Mouse (Mus musculus) frontal cortex, postnatal 36 days (tissue): ENCODE results near the gene Pfdn6.
A peak's percentile ranks its signal among the peaks of the same experiment; 100 is the strongest.

Experiments
- DNase-seq, 2 experiments: peaks; one replicate each; pipeline ENCODE4 v3.0.0; 2022; ENCODE audit warnings: low spot score in 2 of 2

Gene Pfdn6

DNA sequence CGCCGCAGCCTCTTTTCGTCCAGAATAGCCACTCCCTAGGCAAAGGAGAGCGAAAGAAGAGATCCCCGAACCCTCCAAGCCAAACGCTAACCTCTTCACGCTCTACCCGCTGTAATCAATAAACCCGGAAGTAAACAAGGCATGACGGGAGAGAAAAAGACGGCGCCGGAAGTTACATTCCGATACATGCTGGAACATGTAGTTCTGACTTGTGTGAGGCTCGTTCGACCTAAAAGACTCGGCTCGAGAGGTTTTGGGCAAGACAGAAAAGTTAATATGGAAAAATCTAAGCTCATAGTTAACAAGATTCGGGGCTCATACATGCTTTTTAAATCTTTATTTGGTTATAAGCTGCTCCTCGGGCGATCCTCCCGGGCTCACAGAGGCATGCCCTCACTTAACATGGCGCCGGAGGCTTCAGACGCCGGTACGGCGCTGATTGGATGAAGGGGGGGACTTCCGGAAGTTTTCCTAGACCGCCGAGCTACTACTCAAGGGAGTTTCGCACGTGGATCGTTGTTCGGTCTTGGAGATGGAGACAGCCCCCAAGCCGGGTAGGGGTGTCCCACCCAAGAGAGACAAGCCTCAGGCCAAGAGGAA is at the start of gene Pfdn6, which contains the start of gene Wdr46:
Pfdn6 (minus strand) TSS at position 138 of the 600 bp plus-strand sequence.
Wdr46 (plus strand) TSS at position 455 of the 600 bp plus-strand sequence.
- peak; percentile 86 to 92 for DNase-seq

- DNase-seq = peak; percentile 47 to 48
These were observed 42.0 kb upstream of the Pfdn6 start for GRCm38 (mm10) chr17:33982136-33982535.

DNA sequence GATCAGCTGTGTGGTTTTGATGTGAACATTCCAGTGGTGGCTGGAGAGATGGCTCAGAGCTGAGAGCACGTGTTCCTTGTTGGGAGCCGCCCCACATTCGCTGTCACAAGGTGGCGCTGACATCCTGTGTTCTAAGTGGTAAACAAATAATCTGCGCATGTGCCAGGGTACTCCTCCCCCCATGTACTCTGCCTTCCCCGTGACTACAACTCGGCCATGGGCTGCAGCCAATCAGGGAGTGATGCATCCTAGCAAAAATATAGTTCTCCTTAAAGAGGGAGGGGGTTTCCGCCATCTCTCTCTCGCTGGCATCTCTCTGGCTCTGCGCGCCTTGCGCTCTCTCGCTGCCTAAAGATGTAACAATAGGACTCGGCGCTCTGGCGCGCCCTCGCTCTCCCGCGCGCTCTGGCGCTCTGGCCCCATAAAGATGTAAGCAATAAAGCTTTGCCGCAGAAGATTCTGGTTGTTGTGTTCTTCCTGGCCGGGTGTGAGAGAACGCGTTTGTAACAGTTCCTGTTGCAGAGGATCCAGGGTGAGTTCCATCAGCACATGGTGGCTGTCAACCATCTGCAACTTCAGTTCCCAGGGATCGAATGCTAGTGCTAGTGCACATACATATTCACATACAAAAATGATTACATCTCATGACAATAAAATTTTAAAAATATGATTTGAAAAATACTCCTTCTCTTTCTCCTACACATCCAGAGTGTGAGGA is 41.2 kb upstream of the Pfdn6 start:
- peak; percentile 80 to 91 for DNase-seq

- no peak for DNase-seq
These were observed 40.3 kb upstream of the Pfdn6 start for GRCm38 (mm10) chr17:33980181-33981035.

DNA sequence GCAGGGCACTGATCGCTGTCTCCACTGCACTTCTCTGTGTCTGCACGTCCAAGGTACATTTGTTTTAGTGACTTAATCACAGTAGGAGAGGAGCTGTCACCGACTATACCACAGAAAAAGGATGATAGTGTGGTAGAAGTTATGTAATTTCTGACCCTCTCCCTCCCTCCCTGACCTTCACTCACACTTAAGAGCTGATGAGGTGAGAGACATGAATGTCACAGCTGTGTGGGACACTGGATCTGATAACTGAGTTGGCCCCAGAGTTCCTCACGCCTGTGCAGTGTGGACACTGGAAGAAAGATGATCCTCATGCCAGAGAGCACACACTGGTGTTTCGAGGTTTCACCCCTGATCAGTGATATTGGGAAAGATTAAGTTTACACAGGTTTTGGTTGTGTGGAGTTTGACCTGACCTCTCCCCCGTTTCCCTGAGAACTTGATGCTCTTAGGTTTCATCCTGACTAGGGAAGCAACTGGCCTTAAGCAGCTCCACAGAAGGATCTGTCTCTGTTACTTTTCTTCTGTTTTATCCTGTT is 39.4 kb upstream of the Pfdn6 start:
- no peak for DNase-seq

DNA sequence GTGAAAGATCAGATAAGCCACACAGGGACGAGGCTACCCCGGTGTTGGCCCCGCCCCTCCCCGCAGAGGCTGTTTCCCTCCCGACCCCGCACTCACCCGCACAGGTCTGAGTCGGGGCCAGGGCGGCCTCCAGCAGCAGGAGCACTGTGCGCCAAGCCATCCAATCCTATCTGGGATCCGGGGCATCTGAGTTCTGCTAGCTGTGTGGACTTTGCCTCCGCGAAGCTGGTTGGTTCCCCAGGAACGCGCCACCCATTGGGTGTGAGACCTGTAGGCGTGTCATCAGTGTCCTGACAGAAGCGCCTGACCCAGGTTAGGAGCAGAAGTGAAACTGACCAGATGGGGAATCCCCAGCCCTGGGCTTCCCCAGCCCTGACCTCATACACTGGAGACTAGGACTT is 38.5 kb upstream of the Pfdn6 start:
- peak in 1 of 2 experiments; percentile 33 for DNase-seq

DNA sequence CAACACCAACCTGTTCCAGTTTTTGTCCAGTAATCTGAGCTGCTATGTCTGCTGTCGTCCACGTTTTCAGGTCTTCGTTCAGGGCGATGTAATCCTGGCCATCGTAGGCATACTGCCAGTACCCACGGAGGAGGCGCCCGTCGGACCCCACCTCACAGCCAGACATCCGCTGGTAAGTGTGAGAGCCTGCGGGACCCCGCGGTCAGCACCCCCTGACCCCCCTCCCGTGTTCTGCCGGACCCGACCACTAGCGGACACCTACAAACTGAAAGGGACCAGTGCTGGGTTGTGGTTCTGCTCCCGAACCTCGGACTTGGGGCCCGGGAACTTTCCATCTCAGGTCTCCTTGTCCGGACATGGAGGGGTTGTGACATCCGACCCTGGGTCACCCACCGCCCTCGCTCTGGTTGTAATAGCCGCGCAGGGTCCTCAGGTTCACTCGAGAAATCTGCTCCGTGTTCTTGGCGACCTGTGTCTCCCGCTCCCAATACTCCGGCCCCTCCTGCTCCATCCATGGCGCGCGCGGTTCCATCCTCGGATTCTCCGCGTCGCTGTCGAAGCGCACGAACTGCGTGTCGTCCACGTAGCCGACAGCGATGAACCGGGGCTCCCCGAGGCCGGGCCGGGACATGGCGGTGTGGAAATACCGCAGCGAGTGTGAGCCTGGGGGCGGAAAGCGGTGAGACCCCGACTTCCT is 37.9 kb upstream of the Pfdn6 start:
- no peak for DNase-seq

DNA sequence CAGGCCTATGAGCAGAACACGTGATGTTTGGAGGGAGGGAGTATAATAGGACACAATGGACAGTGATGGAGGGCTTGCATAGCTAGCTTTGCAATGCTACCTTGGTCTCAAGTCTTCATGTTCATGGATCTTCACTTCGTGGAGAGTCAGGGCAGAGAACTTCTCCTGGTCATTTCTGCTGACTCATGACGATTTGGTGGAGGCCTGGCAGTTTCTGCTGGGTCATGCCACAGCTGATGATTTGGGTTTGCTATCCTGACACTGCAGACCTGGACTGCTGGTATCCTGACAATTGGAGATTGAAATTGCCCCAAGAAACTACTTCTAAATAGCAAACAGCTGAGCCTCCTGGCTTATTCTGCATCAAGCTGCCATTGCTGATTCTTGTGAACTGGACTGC is 33.4 kb upstream of the Pfdn6 start:
- no peak for DNase-seq

DNA sequence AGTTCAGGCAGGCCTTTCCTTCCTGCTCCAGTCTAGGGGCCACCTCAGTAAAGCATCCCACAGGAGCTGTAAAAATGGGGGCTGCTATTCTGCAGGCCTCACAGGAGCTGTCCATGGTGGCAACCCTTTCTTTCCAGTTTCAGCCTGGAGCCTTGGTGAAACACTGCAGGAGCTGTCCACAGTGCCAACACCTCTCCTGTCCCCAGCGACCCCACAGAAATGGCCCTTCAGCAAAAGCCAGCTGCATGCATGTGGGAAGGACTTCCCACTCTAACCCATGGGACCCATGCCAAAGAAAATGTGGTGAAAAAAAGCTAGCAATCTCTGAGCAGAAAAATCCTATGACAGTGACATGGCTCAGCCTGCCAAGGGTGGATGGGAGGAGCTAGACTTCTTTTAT is 32.5 kb upstream of the Pfdn6 start:
- no peak for DNase-seq

DNA sequence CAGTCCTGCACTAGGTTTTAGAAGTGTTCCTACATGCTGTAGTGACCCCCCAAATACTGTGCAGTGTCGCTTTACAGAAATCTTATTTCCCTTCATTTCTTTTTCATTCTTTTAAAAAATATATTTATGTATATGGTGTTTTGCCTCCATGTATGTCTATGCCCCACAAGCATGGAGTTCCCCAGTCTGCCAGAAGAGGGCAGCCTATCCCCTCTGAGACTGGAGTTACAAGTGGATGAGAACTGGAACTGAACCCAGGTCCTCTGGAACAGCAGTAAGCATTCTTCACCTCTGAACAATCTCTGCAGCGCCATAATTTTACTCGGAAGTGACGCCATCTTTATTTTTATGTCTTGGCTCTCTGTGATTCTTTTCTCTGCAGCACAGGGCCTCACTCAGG is 29.3 kb upstream of the Pfdn6 start:
- no peak for DNase-seq

- DNase-seq = no peak
These were observed 28.8 kb upstream of the Pfdn6 start for GRCm38 (mm10) chr17:33968927-33969326.

DNA sequence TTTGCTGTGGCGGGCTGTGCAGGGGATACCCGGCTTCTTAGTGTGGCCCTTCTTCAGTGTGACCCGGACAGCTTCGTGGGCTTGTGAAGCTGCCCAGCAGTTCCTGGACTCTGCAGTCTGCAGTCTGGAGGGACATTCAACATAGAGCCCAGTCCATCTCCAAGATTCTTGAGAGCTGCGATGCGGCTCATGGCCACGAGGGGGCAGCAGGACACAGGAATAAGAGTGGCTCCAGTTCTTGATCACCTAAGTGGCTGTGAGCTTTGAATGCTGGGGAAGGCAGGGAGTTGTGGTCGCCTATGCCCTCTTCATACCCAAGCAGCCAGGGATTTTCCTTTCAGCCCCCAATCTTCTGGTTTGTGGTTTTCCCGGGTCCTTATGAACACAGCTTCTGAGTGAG is 28.3 kb upstream of the Pfdn6 start:
- peak; percentile 66 to 77 for DNase-seq

DNA sequence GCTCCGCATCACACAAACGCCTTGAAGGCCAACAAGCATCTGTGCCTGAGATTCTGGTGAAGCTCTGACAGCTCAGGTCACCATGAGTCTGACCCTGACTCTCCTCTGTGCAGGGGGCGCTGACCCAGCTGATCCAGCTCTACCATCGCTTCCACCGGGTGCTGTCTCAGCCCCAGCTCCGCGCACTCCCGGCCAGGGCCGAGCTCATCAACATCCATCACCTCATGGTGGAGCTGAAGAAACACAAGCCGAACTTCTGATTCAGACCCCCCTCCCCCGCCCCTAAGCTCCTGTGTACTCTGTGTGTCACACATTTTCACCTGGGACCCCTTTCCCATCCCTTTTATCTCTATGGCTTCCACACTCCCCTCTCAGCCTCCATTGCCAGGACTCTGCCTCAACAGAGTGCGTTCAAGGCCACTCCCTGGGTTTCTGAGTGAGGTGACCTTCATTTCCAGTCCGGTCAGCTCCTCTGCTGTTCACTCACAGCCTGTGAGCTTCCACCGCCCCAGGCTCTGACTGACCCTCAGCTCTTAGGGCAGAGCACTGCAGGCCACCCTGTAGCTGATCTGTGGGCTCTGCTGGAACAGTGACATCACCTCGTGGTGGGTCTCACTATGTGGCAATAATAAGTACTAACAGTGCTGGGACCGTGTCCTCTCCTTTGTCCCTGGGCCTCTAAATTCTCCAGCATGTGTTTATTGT is 25.9 kb upstream of the Pfdn6 start:
- DNase-seq = no peak

- no peak for DNase-seq
These were observed 25.1 kb upstream of the Pfdn6 start for GRCm38 (mm10) chr17:33965082-33965845.

GRCm38 (mm10) chr17:33962876-33963275 is 22.7 kb upstream of the Pfdn6 start:
- DNase-seq = no peak

DNA sequence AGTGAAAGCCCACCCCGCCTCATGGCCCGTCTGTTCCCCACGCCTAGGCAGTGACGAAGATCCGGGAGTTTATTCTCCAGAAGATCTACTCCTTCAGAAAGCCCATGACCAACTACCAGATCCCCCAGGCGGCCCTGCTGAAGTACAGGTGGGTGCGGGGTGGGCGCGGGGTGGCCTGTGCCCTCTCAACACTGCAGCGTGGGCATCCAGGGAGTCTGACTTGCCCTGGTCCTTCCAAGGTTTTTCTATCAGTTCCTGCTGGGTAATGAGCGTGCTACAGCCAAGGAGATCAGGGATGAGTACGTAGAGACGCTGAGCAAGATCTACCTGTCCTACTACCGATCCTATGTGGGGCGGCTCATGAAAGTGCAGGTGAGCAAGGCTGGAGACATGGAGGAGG is 19.8 kb upstream of the Pfdn6 start:
- DNase-seq = no peak

GRCm38 (mm10) chr17:33959135-33959534 is 19.0 kb upstream of the Pfdn6 start:
- DNase-seq = no peak

DNA sequence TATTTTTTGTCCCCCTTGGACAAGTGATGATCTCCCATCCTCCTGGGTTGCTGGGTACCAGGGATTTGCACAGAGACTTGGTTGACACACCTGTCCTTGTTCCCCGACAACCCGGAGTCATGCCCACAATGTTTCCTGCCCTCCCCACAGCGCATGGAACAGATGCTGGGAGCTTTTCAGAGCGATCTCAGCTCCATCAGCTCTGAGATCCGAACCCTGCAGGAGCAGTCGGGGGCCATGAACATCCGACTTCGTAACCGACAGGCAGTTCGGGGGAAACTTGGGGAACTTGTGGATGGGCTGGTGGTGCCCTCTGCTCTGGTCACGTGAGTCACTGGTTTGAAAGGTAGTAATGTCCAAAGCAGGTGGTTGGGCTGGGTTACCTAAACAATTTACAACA is 18.3 kb upstream of the Pfdn6 start:
- no peak for DNase-seq

DNA sequence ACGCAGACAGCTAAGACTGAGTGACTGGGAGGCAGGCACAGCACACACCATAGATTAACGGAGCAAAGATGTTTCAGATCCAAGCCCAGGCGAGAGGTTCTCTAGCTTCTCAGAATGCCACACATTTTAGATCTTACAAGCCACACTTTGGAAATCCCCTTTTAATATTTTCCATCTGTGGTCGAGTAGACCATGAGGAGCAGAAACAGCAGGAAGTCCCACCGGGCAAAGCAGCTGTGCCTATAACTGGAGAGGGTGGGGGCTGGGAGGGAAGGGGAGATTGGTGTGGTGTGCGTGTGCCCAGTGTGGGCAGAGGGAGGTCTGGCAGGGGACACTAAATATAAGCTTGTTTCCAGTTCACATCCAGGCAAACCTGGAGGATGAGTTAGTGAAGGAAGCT is 17.4 kb upstream of the Pfdn6 start:
- DNase-seq = no peak

DNA sequence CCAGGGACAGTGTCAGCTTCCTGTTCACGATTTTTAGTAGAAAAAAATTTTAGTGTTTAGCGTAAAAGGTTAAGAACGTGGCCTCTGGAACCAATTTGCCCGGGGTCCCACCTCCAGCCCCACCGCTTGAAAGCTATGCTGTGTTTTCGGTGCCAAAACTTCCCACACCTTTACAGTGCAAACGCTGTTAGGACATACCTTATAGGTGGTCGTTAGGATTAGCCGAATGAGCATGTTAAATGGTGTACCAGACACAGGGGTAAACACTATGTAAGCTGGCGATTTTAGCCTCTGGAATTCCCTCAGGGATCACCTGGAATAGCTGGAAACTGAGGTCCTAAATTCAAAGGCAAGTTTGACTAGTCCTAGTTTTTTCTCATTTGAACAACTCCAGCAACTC is 16.2 kb upstream of the Pfdn6 start:
- DNase-seq = no peak
